Mouse (Mus musculus): ENCODE data around the gene Tigd2.

The Tigd2 gene

DNA sequence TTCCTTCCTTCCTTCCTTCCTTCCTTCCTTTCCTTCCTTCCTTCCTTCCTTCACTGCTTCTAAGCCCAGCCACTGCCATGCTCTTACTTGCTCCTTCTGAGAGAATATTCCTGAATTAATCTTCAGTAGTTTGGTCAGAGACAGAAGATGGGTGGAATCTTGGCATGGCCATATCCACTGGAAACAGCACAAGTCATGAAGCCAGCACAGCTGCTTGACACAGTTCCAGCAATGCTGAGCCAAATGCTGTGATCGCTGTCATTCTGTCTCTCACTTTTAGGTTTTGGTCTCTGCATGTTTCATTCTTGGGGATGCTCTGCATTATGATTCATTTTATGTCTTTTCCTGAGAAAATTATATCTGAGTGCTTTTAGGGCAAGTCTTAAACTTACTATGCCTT, 47.2 kb downstream of the Tigd2 start:
- DNase-seq (ENCODE audit: low spot score) = no peak
